Mouse (Mus musculus): ENCODE data around the gene Lgals1. TPM values are rescaled to one million over a fixed set of nuclear protein-coding genes. Genes with fewer than 3 reads are reported as not detected.
"Not testable (repeated sequence)": the region's sequence is repeated elsewhere in the genome, so short reads cannot be mapped to it uniquely, and the experiment has no call there.

The Lgals1 gene
- 193 and 202 TPM in 2 replicates for polyA plus RNA-seq (2015; fragmentation: Nextera tagmentation; extraction: Ambion mirVana)

GRCm38 (mm10) chr15:78926021-78926919 is at the start of gene Lgals1:
TSS of gene Lgals1 (plus strand) at chr15:78926725.
- 7% methylated on average over 20 of the region's 20 CpGs for WGBS
- peak within 1 kb of the TSS; percentile 40 for H3K9ac ChIP-seq

GRCm38 (mm10) chr15:78876991-78877809 is 49.3 kb upstream of the Lgals1 start, which contains the start of gene Gga1:
TSS of gene Gga1 (plus strand) at chr15:78877190.
- Histone ChIP-seq H3K9ac (peak within 1 kb of the TSS; percentile 91), H3K4me3 (peak within 1 kb of the TSS; percentile 74), H3K4me2 (peak within 1 kb of the TSS; percentile 94), H3K27me3 (no peaks in the 10 kb centered on the region), H3K4me1 (replicated peaks) (peaks cover 35% of the 10 kb centered on the region), H3K27ac (peak within 1 kb of the TSS; percentile 99), H3K9me3 (no peaks in the 10 kb centered on the region), H3K36me3 (peaks cover 27% of the 10 kb centered on the region)
- peak; percentile 90 for ATAC-seq (ENCODE audit: low FRiP score)
- WGBS = under 1% methylated on average over 64 of the region's 95 CpGs

More at GRCm38 (mm10) chr15:78926021-78926919, at the start of gene Lgals1:
- H3K4me3 ChIP-seq = peak within 1 kb of the TSS; percentile 33
- ATAC-seq (ENCODE audit: low FRiP score) = peak; percentile 49
- H3K9me3 ChIP-seq = no peaks in the 10 kb centered on the region
- peaks cover 26% of the 10 kb centered on the region for H3K27me3 ChIP-seq
- H3K4me2 ChIP-seq = peak within 1 kb of the TSS; percentile 59
- H3K4me1 ChIP-seq (replicated peaks) = peaks cover 33% of the 10 kb centered on the region
- peak within 1 kb of the TSS; percentile 77 for H3K27ac ChIP-seq
- no peaks in the 10 kb centered on the region for H3K36me3 ChIP-seq

GRCm38 (mm10) chr15:78877810-78878390 is 48.6 kb upstream of the Lgals1 start:
- Histone ChIP-seq H3K27me3 (no peaks in the 10 kb centered on the region), H3K36me3 (peaks cover 34% of the 10 kb centered on the region), H3K4me2 (peak overlapping the region; percentile 94), H3K4me3 (peak overlapping the region; percentile 74), H3K9me3 (no peaks in the 10 kb centered on the region), H3K27ac (peak overlapping the region; percentile 99), H3K4me1 (replicated peaks) (peaks cover 35% of the 10 kb centered on the region), H3K9ac (peak overlapping the region; percentile 91)
- ATAC-seq (ENCODE audit: low FRiP score) = no peak; the same call in 1 of the 2 replicates
- 2% methylated on average over 17 of the region's 17 CpGs for WGBS

GRCm38 (mm10) chr15:78878792-78879516 is 47.6 kb upstream of the Lgals1 start:
- H3K27ac ChIP-seq; H3K4me3 ChIP-seq; ATAC-seq (ENCODE audit: low FRiP score); H3K27me3 ChIP-seq; H3K9me3 ChIP-seq: not testable (repeated sequence)
- Histone ChIP-seq H3K9ac (peak overlapping the region; percentile 91), H3K36me3 (peaks cover 44% of the 10 kb centered on the region), H3K4me1 (replicated peaks) (peaks cover 35% of the 10 kb centered on the region), H3K4me2 (peak overlapping the region; percentile 94)
- 71% methylated on average over 7 of the region's 7 CpGs for WGBS

- Histone ChIP-seq H3K9ac (peak overlapping the region; percentile 60; the same call in 1 of the 2 replicates), H3K9me3 (no peaks in the 10 kb centered on the region), H3K27me3 (no peaks in the 10 kb centered on the region), H3K4me2 (no peak overlapping the region), H3K36me3 (peaks cover 57% of the 10 kb centered on the region), H3K4me3 (no peak overlapping the region), H3K27ac (no peak overlapping the region), H3K4me1 (replicated peaks) (peaks cover 30% of the 10 kb centered on the region)
- ATAC-seq (ENCODE audit: low FRiP score) = no peak
- 93% methylated on average over 8 of the region's 8 CpGs for WGBS
Observed at GRCm38 (mm10) chr15:78880432-78880831, 46.1 kb upstream of the Lgals1 start.

- peaks cover 71% of the 10 kb centered on the region for H3K36me3 ChIP-seq
Observed at GRCm38 (mm10) chr15:78881828-78882227, 44.7 kb upstream of the Lgals1 start.

GRCm38 (mm10) chr15:78889401-78889853 is 37.1 kb upstream of the Lgals1 start:
- peak overlapping the region; percentile 19; the same call in 1 of the 2 replicates for H3K9ac ChIP-seq
- WGBS = 39% methylated on average over 13 of the region's 13 CpGs

More at GRCm38 (mm10) chr15:78881828-78882227, 44.7 kb upstream of the Lgals1 start:
- H3K4me1 ChIP-seq (replicated peaks) = peaks cover 20% of the 10 kb centered on the region
- no peak overlapping the region for H3K4me2 ChIP-seq
- no peak overlapping the region for H3K4me3 ChIP-seq
- 86% methylated on average over 3 of the region's 3 CpGs for WGBS
- H3K27ac ChIP-seq = no peak overlapping the region
- no peak for ATAC-seq (ENCODE audit: low FRiP score)
- no peaks in the 10 kb centered on the region for H3K27me3 ChIP-seq
- no peaks in the 10 kb centered on the region for H3K9me3 ChIP-seq
- H3K9ac ChIP-seq = no peak overlapping the region

GRCm38 (mm10) chr15:78892440-78892839 is 34.1 kb upstream of the Lgals1 start:
- peaks cover 83% of the 10 kb centered on the region for H3K36me3 ChIP-seq
- 73% methylated on average over 7 of the region's 7 CpGs for WGBS
- no peak for ATAC-seq (ENCODE audit: low FRiP score)

More at GRCm38 (mm10) chr15:78889401-78889853, 37.1 kb upstream of the Lgals1 start:
- Histone ChIP-seq H3K4me3 (no peak overlapping the region), H3K27me3 (no peaks in the 10 kb centered on the region), H3K4me2 (no peak overlapping the region), H3K9me3 (no peaks in the 10 kb centered on the region), H3K27ac (0 out of 2 replicates have a peak overlapping the region, but pooled peaks have one; percentile 48), H3K36me3 (peaks cover 97% of the 10 kb centered on the region), H3K4me1 (replicated peaks) (peaks cover 10% of the 10 kb centered on the region)
- ATAC-seq (ENCODE audit: low FRiP score) = no peak

GRCm38 (mm10) chr15:78894726-78895125 is 31.8 kb upstream of the Lgals1 start:
- no peak for ATAC-seq (ENCODE audit: low FRiP score)
- 79% methylated on average over 13 of the region's 13 CpGs for WGBS
- H3K27ac ChIP-seq = peak overlapping the region; percentile 44; the same call in 1 of the 2 replicates

More at GRCm38 (mm10) chr15:78892440-78892839, 34.1 kb upstream of the Lgals1 start:
- no peak overlapping the region for H3K4me3 ChIP-seq
- peaks cover 13% of the 10 kb centered on the region for H3K4me1 ChIP-seq (replicated peaks)
- no peaks in the 10 kb centered on the region for H3K27me3 ChIP-seq
- no peaks in the 10 kb centered on the region for H3K9me3 ChIP-seq
- H3K9ac ChIP-seq = peak overlapping the region; percentile 35; the same call in 1 of the 2 replicates
- H3K4me2 ChIP-seq = no peak overlapping the region
- H3K27ac ChIP-seq = no peak overlapping the region

GRCm38 (mm10) chr15:78895741-78896140 is 30.8 kb upstream of the Lgals1 start:
- no peak for ATAC-seq (ENCODE audit: low FRiP score)
- Histone ChIP-seq H3K27ac (no peak overlapping the region), H3K36me3 (peaks cover 51% of the 10 kb centered on the region), H3K9ac (0 out of 2 replicates have a peak overlapping the region, but pooled peaks have one; percentile 13), H3K27me3 (peaks cover 26% of the 10 kb centered on the region), H3K4me2 (no peak overlapping the region), H3K4me3 (no peak overlapping the region), H3K9me3 (no peaks in the 10 kb centered on the region), H3K4me1 (replicated peaks) (peaks cover 27% of the 10 kb centered on the region)
- 89% methylated on average over 2 of the region's 2 CpGs for WGBS

More at GRCm38 (mm10) chr15:78894726-78895125, 31.8 kb upstream of the Lgals1 start:
- peaks cover 19% of the 10 kb centered on the region for H3K4me1 ChIP-seq (replicated peaks)
- peaks cover 16% of the 10 kb centered on the region for H3K27me3 ChIP-seq
- H3K4me3 ChIP-seq = no peak overlapping the region
- H3K36me3 ChIP-seq = peaks cover 60% of the 10 kb centered on the region
- no peak overlapping the region for H3K4me2 ChIP-seq
- H3K9ac ChIP-seq = 0 out of 2 replicates have a peak overlapping the region, but pooled peaks have one; percentile 13
- H3K9me3 ChIP-seq = no peaks in the 10 kb centered on the region

- peaks cover 27% of the 10 kb centered on the region for H3K4me1 ChIP-seq (replicated peaks)
- H3K27ac ChIP-seq = no peak overlapping the region
- no peak overlapping the region for H3K4me2 ChIP-seq
- H3K27me3 ChIP-seq = peaks cover 30% of the 10 kb centered on the region
- no peak overlapping the region for H3K4me3 ChIP-seq
- 0 out of 2 replicates have a peak overlapping the region, but pooled peaks have one; percentile 13 for H3K9ac ChIP-seq
- WGBS = 81% methylated on average over 3 of the region's 3 CpGs
- H3K36me3 ChIP-seq = peaks cover 47% of the 10 kb centered on the region
- H3K9me3 ChIP-seq = no peaks in the 10 kb centered on the region
- no peak for ATAC-seq (ENCODE audit: low FRiP score)
Observed at GRCm38 (mm10) chr15:78896149-78896548, 30.4 kb upstream of the Lgals1 start.

All from hindbrain, embryonic 13.5 days (tissue).